Comparison of ENCODE assay signal across 13 mouse cellular contexts in the genomic region with DNA sequence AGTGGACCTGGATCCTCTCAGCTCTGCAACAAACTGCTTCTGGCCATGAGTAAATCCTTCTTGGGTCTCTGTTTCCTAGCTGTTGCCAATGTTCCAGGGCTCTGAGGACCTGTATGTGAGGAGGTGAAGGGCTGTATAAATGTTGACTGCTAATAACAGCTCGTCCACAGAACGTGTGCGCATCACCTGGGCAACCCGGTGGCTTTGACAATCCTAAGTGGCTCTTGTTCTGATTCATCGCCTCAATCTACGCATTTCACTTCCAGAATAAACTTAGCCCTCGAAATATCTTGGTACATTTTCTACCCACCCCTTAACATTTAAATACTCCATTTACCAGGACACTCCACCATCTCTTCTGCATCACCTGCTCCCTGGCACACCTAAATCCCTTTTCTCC. TPM values are rescaled to one million over a fixed set of nuclear protein-coding genes. Genes with fewer than 3 reads are reported as not detected.
DNase-seq lines count a peak whose midpoint lies in the region; ATAC-seq and TF ChIP-seq lines count a peak whose summit lies in the region.
"Had no signal": no experiment of that assay in that cellular context is flagged by ENCODE, and none has a peak within 500 bp of the region (broad histone marks: within the 10 kb centered on the region; RNA-seq: fewer than 3 reads in every experiment).

No protein-coding gene starts in this region.

- H3K27me3 ChIP-seq in limb, embryonic 15.5 days: no peaks in the 10 kb centered on the region
- no peaks in the 10 kb centered on the region for H3K27me3 ChIP-seq in forebrain, postnatal 0 days (ENCODE audit: insufficient read depth, low read length)
- H3K27me3 ChIP-seq: liver, embryonic 15.5 days; midbrain, embryonic 12.5 days had no signal

- H3K4me1 ChIP-seq in limb, embryonic 15.5 days: peaks cover 38% of the 10 kb centered on the region
- H3K4me1 ChIP-seq in forebrain, postnatal 0 days (ENCODE audit: insufficient read depth): peaks cover 13% of the 10 kb centered on the region; the same call in 1 of the 2 replicates
- H3K4me1 ChIP-seq: liver, embryonic 15.5 days had no signal

- no peak overlapping the region for H3K4me3 ChIP-seq in gastrocnemius, adult 2 months
- H3K4me3 ChIP-seq in left cerebral cortex, adult 2 months: no peak overlapping the region
- no peak overlapping the region for H3K4me3 ChIP-seq in limb, embryonic 15.5 days
- no peak overlapping the region for H3K4me3 ChIP-seq in forebrain, postnatal 0 days (ENCODE audit: low read depth, low read length)
- H3K4me3 ChIP-seq: liver, embryonic 15.5 days; midbrain, embryonic 12.5 days had no signal

- peak overlapping the region; percentile 32; the same call in 1 of the 2 replicates for H3K4me2 ChIP-seq in limb, embryonic 15.5 days
- no peak overlapping the region for H3K4me2 ChIP-seq in forebrain, postnatal 0 days (ENCODE audit: low read depth)
- H3K4me2 ChIP-seq: liver, embryonic 15.5 days had no signal

- no peak for TF ChIP-seq CTCF in gastrocnemius, adult 2 months (IDR thresholded peaks at IDR 0.05)
- TF ChIP-seq CTCF in left cerebral cortex, adult 2 months (IDR thresholded peaks at IDR 0.05): no peak
- no peak for TF ChIP-seq CTCF in forebrain, postnatal 0 days (IDR thresholded peaks at IDR 0.05; ENCODE audit: low read depth)

- no peak for ATAC-seq in limb, embryonic 15.5 days (ENCODE audit: insufficient number of reproducible peaks, low FRiP score, low TSS enrichment, low read depth)
- ATAC-seq in forebrain, postnatal 0 days: no peak

- H3K9me3 ChIP-seq in limb, embryonic 15.5 days: no peaks in the 10 kb centered on the region
- H3K9me3 ChIP-seq in forebrain, postnatal 0 days (ENCODE audit: low read length): no peaks in the 10 kb centered on the region
- H3K9me3 ChIP-seq: liver, embryonic 15.5 days; midbrain, embryonic 12.5 days had no signal

- H3K36me3 ChIP-seq in limb, embryonic 15.5 days: no peaks in the 10 kb centered on the region
- no peaks in the 10 kb centered on the region for H3K36me3 ChIP-seq in forebrain, postnatal 0 days (ENCODE audit: insufficient read depth)
- H3K36me3 ChIP-seq: liver, embryonic 15.5 days; midbrain, embryonic 12.5 days had no signal

- 86% methylated on average over 7 of the region's 7 CpGs for WGBS in limb, embryonic 15.5 days
- 93% methylated on average over 7 of the region's 7 CpGs for WGBS in forebrain, postnatal 0 days

- no peak overlapping the region for H3K9ac ChIP-seq in limb, embryonic 15.5 days
- H3K9ac ChIP-seq in forebrain, postnatal 0 days: no peak overlapping the region
- H3K9ac ChIP-seq: liver, embryonic 15.5 days; midbrain, embryonic 12.5 days had no signal

- intact Hi-C loops in gastrocnemius, adult 2 months (cut with DNase I): no loop called here
- intact Hi-C loops in gastrocnemius, postnatal 14 days (cut with DNase I; ENCODE audit: low total_unique reads): no loop called here
- intact Hi-C loops in left cerebral cortex, adult 2 months (cut with DNase I): no loop called here

- DNase-seq in gastrocnemius, adult 2 months: no peak
- no peak for DNase-seq in gastrocnemius, postnatal 14 days
- DNase-seq in left cerebral cortex, adult 2 months (ENCODE audit: extremely low spot score in 1 of 2, low spot score in 2 of 2): no peak
- no peak for DNase-seq in left cerebral cortex, adult 11 months (ENCODE audit: low spot score)
- DNase-seq in lung, postnatal 36 days: peak; percentile 82
- no peak for DNase-seq in ovary, postnatal 14 days (ENCODE audit: low spot score)
- DNase-seq in forebrain, postnatal 0 days: no peak
- DNase-seq: cerebellum, adult 11 months; kidney, adult 8-10 months; right cerebral cortex, postnatal 4 days had no signal

- peak overlapping the region; percentile 71 for H3K27ac ChIP-seq in gastrocnemius, adult 2 months
- H3K27ac ChIP-seq in left cerebral cortex, adult 2 months: peak overlapping the region; percentile 40
- H3K27ac ChIP-seq in limb, embryonic 15.5 days: peak overlapping the region; percentile 75
- no peak overlapping the region for H3K27ac ChIP-seq in forebrain, postnatal 0 days (ENCODE audit: low read depth, low read length)
- H3K27ac ChIP-seq: liver, embryonic 15.5 days had no signal

RNA-seq across cellular contexts. Expression of a gene that starts 34.1 kb away (rescaled TPM):
- total RNA-seq in gastrocnemius, adult 2 months (2021): 1 to 10 TPM in 1 of 2 experiments, under 1 TPM in 1; 0.74 to 1.0 TPM
- total RNA-seq in gastrocnemius, postnatal 14 days (2021): 1 to 10 TPM; 4.4 to 10.0 TPM
- 10 to 100 TPM in 1 of 2 experiments, 1 to 10 TPM in 1; 6.6 to 11.6 TPM for total RNA-seq in left cerebral cortex, adult 2 months (2021)
- 25.3 and 25.4 TPM in 2 replicates for polyA plus RNA-seq in limb, embryonic 15.5 days (2015; fragmentation: Nextera tagmentation; extraction: Ambion mirVana)
- 5.9 and 6.4 TPM in 2 replicates for total RNA-seq in forebrain, postnatal 0 days (2014; rRNA removed)
- polyA plus RNA-seq in forebrain, postnatal 0 days (2015; fragmentation: Nextera tagmentation; extraction: Ambion mirVana): 6.8 and 7.6 TPM in 2 replicates
